Mouse (Mus musculus) lung, postnatal 25 days (tissue): ENCODE measurements around the gene Itm2c.

Experiments used
- DNase-seq: peaks from one replicate; pipeline ENCODE4 v3.0.0; 2022; ENCODE audit warnings: low spot score

The Itm2c gene

GRCm38 (mm10) chr1:85894231-85894747 lies at the start of gene Itm2c:
TSS of gene Itm2c (plus strand) at chr1:85894281.
- DNase-seq: peak; percentile 89

- no peak for DNase-seq
These were observed 49.1 kb upstream of the Itm2c start for GRCm38 (mm10) chr1:85844981-85845380.

GRCm38 (mm10) chr1:85845476-85845875 lies 48.6 kb upstream of the Itm2c start:
- DNase-seq: no peak

GRCm38 (mm10) chr1:85849016-85849415 lies 45.1 kb upstream of the Itm2c start:
- no peak for DNase-seq

DNA sequence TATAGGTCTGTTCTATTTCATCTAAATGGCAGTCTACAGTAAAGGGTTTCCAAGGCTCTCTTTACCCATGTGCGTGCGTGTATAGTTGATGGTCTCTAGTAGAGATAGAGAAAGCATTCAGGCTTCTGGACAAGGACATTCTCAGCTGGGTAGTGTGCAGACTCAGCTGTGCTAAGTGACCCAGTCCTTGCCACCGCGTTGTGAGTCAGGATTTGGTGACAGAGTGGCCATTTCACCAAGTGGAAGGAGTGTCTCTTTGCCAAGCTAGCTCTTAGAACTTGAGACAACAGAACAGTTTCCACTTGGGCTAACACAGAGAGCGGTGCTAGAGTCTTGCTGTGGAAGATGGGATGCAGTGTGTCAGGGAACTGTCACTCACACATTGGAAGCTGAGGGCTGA lies 43.2 kb upstream of the Itm2c start:
- DNase-seq: no peak

DNA sequence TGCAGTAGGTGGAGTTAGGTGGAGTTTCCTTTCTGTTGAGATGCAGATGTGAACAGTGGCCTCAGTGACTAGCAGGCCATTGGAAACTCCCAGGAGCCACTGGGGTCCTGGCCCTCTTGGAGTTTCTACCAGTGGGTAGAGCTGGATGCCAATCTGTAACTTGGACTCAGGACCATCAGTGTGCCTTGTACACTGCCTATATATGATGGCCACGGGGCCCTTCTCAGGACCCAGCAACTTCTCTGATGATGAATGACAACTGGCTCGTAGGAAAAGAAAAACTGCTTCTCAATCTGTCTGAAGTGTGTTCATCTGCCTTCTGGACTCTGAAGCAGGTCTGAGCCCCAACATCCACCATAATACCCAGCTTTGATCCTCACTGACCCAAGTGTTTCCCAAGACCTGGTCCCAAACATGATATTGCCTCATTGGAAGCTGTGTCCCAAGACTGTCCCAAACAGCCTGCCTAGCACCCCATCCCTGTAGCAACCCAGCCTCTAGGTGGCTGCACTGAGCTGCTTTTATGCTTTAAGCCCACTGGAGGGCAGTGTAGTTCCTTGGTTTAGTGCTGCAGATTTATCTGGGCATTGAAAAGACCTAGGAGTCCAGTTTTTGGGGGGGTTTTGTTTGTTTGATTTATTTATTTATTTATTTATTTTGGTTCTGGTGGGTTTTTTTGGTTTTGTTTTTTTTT lies 40.9 kb upstream of the Itm2c start:
- peak; percentile 80 for DNase-seq

DNA sequence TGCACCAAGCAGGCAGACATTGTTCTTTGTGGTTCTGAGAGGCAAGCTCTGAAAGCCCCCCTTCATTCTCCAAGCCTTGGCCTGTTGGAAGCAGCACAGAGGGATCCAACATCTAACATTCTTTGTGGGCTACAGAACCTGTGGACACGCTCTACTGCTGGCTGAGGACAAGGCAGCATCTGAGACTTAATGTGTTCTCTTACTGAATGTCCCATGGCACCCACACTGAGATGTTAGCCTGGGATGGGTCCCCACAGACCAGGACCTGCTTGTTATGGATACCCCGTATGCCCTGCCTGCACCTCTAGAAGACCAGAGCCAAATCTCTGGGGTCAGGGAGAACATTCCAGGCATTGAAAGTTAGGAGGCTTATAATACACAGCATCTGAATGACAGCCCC lies 40.2 kb upstream of the Itm2c start:
- DNase-seq: no peak

GRCm38 (mm10) chr1:85854475-85854874 lies 39.6 kb upstream of the Itm2c start:
- no peak for DNase-seq

DNA sequence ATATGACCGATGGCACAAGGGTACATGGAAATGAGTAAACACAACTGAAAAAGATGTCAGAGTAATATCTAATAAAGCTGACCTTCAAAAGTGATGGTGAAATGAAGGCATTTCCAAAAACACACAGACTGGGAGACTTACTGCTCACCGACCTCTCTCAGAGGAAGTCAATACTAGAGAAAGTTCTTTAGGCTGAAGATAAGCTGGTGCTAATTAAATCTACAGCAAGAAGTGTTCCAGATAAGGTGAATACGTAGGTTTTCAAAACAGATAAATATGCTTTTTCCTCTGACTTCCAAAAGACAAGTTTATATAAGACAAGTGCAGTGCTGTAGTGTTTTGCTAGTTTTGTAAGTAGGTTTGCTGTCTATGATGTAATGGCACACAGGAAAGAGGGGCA lies 37.8 kb upstream of the Itm2c start:
- no peak for DNase-seq

- DNase-seq: no peak
These were observed 36.8 kb upstream of the Itm2c start for GRCm38 (mm10) chr1:85857261-85857754.

GRCm38 (mm10) chr1:85864383-85864782 lies 29.7 kb upstream of the Itm2c start:
- DNase-seq: no peak

DNA sequence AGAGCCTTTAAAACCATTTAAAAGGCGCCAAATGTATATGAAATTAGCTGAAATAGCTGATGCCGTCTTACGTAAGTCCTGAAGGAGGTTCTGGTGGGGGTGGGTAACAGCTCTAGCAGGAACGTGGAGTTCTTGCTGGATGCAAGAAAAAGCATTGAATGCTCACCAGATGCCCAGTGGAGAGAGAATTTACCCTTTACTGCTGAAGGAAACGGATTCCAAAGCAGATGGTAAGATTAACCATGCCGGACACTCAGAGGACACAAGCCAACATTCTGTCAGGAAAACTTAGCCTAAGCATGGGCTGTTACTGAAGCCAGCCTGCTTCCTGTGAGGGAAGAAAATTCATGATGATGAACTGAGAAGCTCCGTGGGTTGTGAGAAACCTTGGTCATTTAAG lies 24.1 kb upstream of the Itm2c start:
- no peak for DNase-seq

GRCm38 (mm10) chr1:85870546-85870945 lies 23.5 kb upstream of the Itm2c start:
- DNase-seq: no peak

DNA sequence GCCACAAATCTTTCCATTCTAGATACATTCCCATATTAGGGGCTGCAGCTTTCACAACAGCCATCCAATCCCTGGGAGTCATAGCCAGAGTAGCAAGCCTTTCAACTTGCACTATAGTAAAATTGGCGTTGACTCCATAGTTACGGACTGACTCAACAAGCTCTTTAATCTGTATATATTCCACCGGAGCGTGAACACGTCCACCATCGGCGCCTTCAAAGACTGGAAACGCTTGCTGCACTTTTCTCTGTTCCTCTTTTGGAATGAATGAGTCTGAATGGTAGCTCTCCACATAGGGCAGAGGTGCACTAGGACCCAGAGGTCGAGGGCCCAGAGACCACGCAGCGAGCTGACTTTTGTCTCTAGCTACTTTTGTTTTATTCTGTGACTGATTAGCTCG lies 12.1 kb upstream of the Itm2c start:
- DNase-seq: no peak

- no peak for DNase-seq
These were observed 6.9 kb upstream of the Itm2c start for GRCm38 (mm10) chr1:85887221-85887620.

- peak; percentile 14 for DNase-seq
These were observed 773 bp downstream of the Itm2c start for GRCm38 (mm10) chr1:85894748-85895360.

DNA sequence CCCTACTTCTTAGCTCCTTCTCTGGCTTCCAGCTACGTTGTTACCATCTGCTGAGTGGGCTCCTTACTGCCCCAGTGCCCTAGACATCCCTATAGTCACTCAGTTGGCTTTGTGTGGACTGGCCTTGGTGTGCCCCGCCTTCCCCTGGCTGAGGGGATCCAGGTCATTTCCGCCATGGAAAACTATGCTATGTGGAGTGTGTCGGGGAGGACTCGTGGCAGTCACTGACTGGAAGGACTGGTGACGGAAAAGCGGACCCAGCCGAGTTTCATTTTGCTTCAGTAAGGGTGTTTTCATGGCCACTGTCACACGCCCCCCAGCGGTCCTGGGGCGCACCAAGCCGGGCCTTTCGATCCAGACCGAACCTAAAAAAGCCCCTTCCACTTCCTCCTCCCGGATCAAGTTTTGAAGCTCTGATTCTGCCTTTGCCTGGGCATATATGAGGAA lies 1.3 kb downstream of the Itm2c start:
- peak; percentile 72 for DNase-seq

DNA sequence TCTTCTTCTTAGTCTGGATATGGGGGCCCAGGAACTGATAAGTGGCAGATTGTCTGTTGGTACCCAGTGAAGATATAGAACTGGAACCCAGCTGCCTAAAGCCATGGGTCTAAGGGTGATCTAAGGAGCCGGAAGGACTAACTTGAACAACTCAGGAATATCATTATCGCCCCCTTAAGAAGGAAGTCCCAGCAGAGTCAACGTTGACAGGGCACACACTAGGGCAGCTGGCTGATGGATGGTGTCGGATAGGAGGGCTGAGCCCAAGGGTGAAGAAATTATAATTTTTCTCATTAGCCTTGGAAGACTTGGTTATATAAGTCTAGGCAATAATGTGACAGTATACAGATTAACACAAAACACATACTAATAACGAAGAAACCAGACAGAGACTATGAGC lies 2.0 kb downstream of the Itm2c start:
- DNase-seq: no peak

DNA sequence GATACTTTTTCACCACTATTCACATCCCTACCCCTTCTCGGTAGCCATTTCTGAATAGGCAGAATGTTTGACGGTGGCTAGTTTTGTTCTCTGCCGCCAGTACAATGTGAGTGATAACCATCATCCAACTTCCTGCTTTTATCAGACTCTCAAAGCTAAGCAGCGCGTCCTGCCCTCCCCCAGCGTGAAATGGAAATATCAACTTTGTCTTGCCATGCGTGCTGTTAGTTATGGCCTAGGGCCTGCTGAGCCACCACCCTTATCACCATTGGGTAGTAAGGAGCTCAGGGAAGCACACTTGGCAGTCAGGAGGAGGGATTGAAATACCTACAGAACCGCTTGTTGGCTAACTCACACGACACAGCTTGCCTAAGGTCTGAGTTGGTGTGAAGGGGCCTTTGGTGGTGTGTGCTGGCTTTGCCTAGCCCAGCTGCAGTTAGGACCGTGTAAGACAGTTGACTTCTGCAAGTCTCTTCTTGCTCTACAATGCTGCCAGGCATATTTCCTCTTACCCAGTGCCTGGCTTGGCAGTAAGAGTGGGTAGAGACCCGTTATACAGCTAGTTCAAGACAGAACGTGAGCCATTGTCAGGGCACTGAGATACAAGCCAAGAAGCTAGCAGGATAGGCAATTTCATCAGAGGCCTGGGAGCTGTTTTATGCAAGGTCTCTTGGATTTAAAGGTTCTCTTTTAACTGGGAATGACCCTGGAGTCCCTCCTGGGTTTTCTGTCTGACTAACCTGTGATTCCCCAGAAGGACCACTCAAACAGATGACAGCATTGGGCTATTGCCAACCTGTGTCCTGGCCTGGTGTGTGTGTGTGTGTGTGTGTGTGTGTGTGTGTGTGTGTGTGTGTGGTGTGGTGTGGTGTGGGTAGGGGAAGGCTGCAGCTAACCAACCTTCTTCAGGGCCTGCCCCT lies 3.0 kb downstream of the Itm2c start:
- peak; percentile 43 for DNase-seq

GRCm38 (mm10) chr1:85897901-85898760 lies 4.0 kb downstream of the Itm2c start:
- DNase-seq: no peak

- DNase-seq: no peak
These were observed 4.8 kb downstream of the Itm2c start for GRCm38 (mm10) chr1:85898761-85899387.
